Mouse (Mus musculus) C2C12 (cell line): Measurements from ENCODE around the gene Cd244a.

Source experiments
- CEBPB ChIP-seq: IDR thresholded peaks from one replicate; pipeline ENCODE4 v1.6.1; 2011; ENCODE audit warnings: low read depth, mild to moderate bottlenecking, control low read depth, moderate library complexity
- CTCF ChIP-seq: IDR thresholded peaks from one replicate; pipeline ENCODE4 v1.5.1; 2011; ENCODE audit not compliant: control insufficient read depth, insufficient read depth, insufficient read length
- MAX ChIP-seq: IDR thresholded peaks from one replicate; pipeline ENCODE4 v1.6.1; 2011; ENCODE audit warnings: mild to moderate bottlenecking, control low read depth
- MYOG ChIP-seq: IDR thresholded peaks from one replicate; pipeline ENCODE4 v1.6.1; 2011; ENCODE audit not compliant: control insufficient read depth, insufficient read length; ENCODE audit errors: extremely low read depth
- USF1 ChIP-seq: IDR thresholded peaks from one replicate; pipeline ENCODE4 v1.6.1; 2011; ENCODE audit warnings: low read depth, mild to moderate bottlenecking, control low read depth, moderate library complexity

- TF ChIP-seq CTCF (no peak), MAX (no peak), MYOG (no peak), USF1 (no peak), CEBPB (no peak)
These were observed 43.4 kb upstream of the Cd244a start for GRCm38 (mm10) chr1:171515557-171515956.
